Mouse (Mus musculus): ENCODE results near the gene Gsg1l. TPM values are rescaled to one million over a fixed set of nuclear protein-coding genes. Genes with fewer than 3 reads are reported as not detected.

The Gsg1l gene
- polyA plus RNA-seq, 1 experiment, result not detected

- Histone ChIP-seq H3K4me3 (replicated peaks; ENCODE audit: control insufficient read depth, low read depth, low read length) (no peak overlapping the region), H3K4me1 (ENCODE audit: control insufficient read depth, insufficient read depth, low read length) (no peaks in the 10 kb centered on the region), H3K27ac (ENCODE audit: control insufficient read depth, insufficient read depth, low read depth, low read length, poor library complexity) (no peak overlapping the region)
- no peak for TF ChIP-seq POLR2A (IDR thresholded peaks at IDR 0.05; ENCODE audit: borderline replicate concordance, control insufficient read depth, low read depth, low read length)
- no peak for TF ChIP-seq CTCF (IDR thresholded peaks at IDR 0.05; ENCODE audit: control insufficient read depth, insufficient read depth, low read length)
- WGBS, result 53% methylated on average over 1 of the region's 1 CpGs
Observed at GRCm38 (mm10) chr7:125845611-125846010, 236.6 kb downstream of the Gsg1l start.

DNA sequence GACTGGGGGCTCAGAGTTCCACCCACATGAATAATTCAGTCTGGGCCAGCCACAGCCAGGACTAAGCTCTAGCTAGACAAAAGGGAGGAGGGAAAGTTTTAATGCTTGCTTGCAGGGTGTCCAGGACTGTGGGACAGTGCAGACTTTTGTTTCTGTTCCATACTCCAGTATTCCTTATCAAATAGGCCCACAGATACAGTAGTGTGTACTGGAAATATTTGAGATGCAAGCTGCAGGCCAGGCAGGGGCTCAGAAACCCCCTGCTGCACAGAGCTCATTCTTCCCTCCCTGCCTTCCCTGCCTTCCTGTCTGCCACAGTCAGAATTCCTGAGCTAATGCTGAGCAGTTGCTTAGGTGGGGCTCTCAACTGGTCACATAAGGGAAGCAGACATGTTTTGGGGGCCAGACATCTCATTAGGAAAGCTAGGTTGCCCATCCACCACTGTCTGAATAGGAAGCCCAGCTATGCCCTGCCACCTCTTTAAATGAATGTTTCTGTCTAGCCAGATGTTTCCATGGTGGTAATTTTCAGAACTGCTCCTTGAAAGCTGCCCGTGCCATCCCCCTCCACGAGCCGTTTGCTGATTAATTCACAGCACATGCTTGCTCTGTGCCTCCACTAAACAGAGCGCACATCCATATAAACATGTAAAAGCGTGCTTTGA, 244.0 kb downstream of the Gsg1l start:
- no peaks in the 10 kb centered on the region for H3K4me1 ChIP-seq (ENCODE audit: control insufficient read depth, insufficient read depth, low read length)
- no peak overlapping the region for H3K27ac ChIP-seq (ENCODE audit: control insufficient read depth, insufficient read depth, low read depth, low read length, poor library complexity)
- 90% methylated on average over 5 of the region's 5 CpGs for WGBS
- no peak overlapping the region for H3K4me3 ChIP-seq (replicated peaks; ENCODE audit: control insufficient read depth, low read depth, low read length)
- TF ChIP-seq CTCF (IDR thresholded peaks at IDR 0.05; ENCODE audit: control insufficient read depth, insufficient read depth, low read length) (no peak), POLR2A (IDR thresholded peaks at IDR 0.05; ENCODE audit: borderline replicate concordance, control insufficient read depth, low read depth, low read length) (no peak)

DNA sequence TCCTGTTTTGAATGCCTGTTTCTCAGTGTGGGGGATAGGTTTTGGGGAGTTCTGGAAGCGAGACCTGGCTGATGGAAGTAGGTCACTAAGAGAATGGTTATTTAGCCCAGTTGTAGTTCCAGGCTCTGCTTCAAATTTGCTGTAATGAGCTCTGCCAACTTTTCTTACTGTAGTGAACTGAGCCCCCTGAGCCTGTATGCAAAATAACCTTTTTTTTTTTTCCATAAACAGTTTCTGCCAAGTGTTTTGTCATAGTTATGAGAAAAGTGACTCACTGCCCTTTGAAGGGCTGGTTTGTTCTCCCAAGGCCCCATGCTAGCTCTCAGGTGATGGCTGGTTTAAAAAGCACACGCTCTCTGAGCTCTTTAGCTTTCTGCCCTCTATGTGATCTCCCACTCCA, 248.7 kb downstream of the Gsg1l start:
- 82% methylated on average over 2 of the region's 2 CpGs for WGBS
- Histone ChIP-seq H3K27ac (ENCODE audit: control insufficient read depth, insufficient read depth, low read depth, low read length, poor library complexity) (no peak overlapping the region), H3K4me1 (ENCODE audit: control insufficient read depth, insufficient read depth, low read length) (no peaks in the 10 kb centered on the region), H3K4me3 (replicated peaks; ENCODE audit: control insufficient read depth, low read depth, low read length) (no peak overlapping the region)
- TF ChIP-seq CTCF (IDR thresholded peaks at IDR 0.05; ENCODE audit: control insufficient read depth, insufficient read depth, low read length) (no peak), POLR2A (IDR thresholded peaks at IDR 0.05; ENCODE audit: borderline replicate concordance, control insufficient read depth, low read depth, low read length) (no peak)

- H3K4me1 ChIP-seq (ENCODE audit: control insufficient read depth, insufficient read depth, low read length), result no peaks in the 10 kb centered on the region
- WGBS, result 37% methylated on average over 1 of the region's 1 CpGs
- no peak overlapping the region for H3K27ac ChIP-seq (ENCODE audit: control insufficient read depth, insufficient read depth, low read depth, low read length, poor library complexity)
- H3K4me3 ChIP-seq (replicated peaks; ENCODE audit: control insufficient read depth, low read depth, low read length), result no peak overlapping the region
- TF ChIP-seq POLR2A (IDR thresholded peaks at IDR 0.05; ENCODE audit: borderline replicate concordance, control insufficient read depth, low read depth, low read length) (no peak), CTCF (IDR thresholded peaks at IDR 0.05; ENCODE audit: control insufficient read depth, insufficient read depth, low read length) (no peak)
Observed at GRCm38 (mm10) chr7:125832767-125833166, 249.4 kb downstream of the Gsg1l start.

- Histone ChIP-seq H3K4me3 (replicated peaks; ENCODE audit: control insufficient read depth, low read depth, low read length) (no peak overlapping the region), H3K4me1 (ENCODE audit: control insufficient read depth, insufficient read depth, low read length) (no peaks in the 10 kb centered on the region), H3K27ac (ENCODE audit: control insufficient read depth, insufficient read depth, low read depth, low read length, poor library complexity) (no peak overlapping the region)
- 80% methylated on average over 3 of the region's 3 CpGs for whole genome bisulfite sequencing
- TF ChIP-seq POLR2A (IDR thresholded peaks at IDR 0.05; ENCODE audit: borderline replicate concordance, control insufficient read depth, low read depth, low read length), result no peak
- TF ChIP-seq CTCF (IDR thresholded peaks at IDR 0.05; ENCODE audit: control insufficient read depth, insufficient read depth, low read length), result no peak
Observed at GRCm38 (mm10) chr7:125829121-125829666, 253.0 kb downstream of the Gsg1l start.

- 87% methylated on average over 5 of the region's 5 CpGs for WGBS
Observed at GRCm38 (mm10) chr7:125828561-125828960, 253.7 kb downstream of the Gsg1l start.

More at GRCm38 (mm10) chr7:125828561-125828960, 253.7 kb downstream of the Gsg1l start:
- Histone ChIP-seq H3K27ac (ENCODE audit: control insufficient read depth, insufficient read depth, low read depth, low read length, poor library complexity) (no peak overlapping the region), H3K4me3 (replicated peaks; ENCODE audit: control insufficient read depth, low read depth, low read length) (no peak overlapping the region), H3K4me1 (ENCODE audit: control insufficient read depth, insufficient read depth, low read length) (no peaks in the 10 kb centered on the region)
- TF ChIP-seq CTCF (IDR thresholded peaks at IDR 0.05; ENCODE audit: control insufficient read depth, insufficient read depth, low read length) (no peak), POLR2A (IDR thresholded peaks at IDR 0.05; ENCODE audit: borderline replicate concordance, control insufficient read depth, low read depth, low read length) (no peak)

Other genes with a start within 250 kb of the Gsg1l start
- gene Xpo6, start 118.1 kb upstream of the Gsg1l start, polyA plus RNA-seq (2011; ENCODE audit: insufficient read depth, insufficient read length, low replicate concordance, missing spikeins), result 55.6 and 96.0 TPM in 2 replicates
- 8.9 and 21.0 TPM in 2 replicates for gene Sbk1, start 190.2 kb upstream of the Gsg1l start, polyA plus RNA-seq (2011; ENCODE audit: insufficient read depth, insufficient read length, low replicate concordance, missing spikeins)